Mouse (Mus musculus) right cerebral cortex, postnatal 10 days (tissue): ENCODE results near the gene Antxr2.

Source experiments
- DNase-seq, 2 experiments: peaks; one replicate each; pipeline ENCODE4 v3.0.0; 2021; ENCODE audit warnings: low spot score in 2 of 2

Antxr2 gene

GRCm38 (mm10) chr5:97837333-97837732, 193.5 kb downstream of the Antxr2 start:
- no peak for DNase-seq

- no peak for DNase-seq
Measured at GRCm38 (mm10) chr5:97835418-97835817, 195.4 kb downstream of the Antxr2 start.

- no peak for DNase-seq
Measured at GRCm38 (mm10) chr5:97834770-97835169, 196.1 kb downstream of the Antxr2 start.
